Mouse (Mus musculus): Measurements from ENCODE around the gene Ccdc51.

GRCm38 (mm10) chr9:109096856-109097255 is 14.6 kb downstream of the Ccdc51 start:
- TF ChIP-seq GATA1 (IDR thresholded peaks at IDR 0.05; ENCODE audit: borderline replicate concordance, low read length) (no peak), FLI1 (IDR thresholded peaks at IDR 0.05; ENCODE audit: low read length) (no peak)
